Mouse (Mus musculus) bone marrow macrophage, adult 2 months (primary cell): Measurements from ENCODE around the gene Ptprm. TPM values are rescaled to one million over a fixed set of nuclear protein-coding genes. Genes with fewer than 3 reads are reported as not detected.

ENCODE experiments used
- H3K27ac ChIP-seq: 2 replicates; pipeline ENCODE4 v1.5.1; 2012; ENCODE audit warnings: low read depth, low read length; ENCODE audit not compliant: insufficient read depth
- H3K4me1 ChIP-seq: 2 replicates; pipeline ENCODE4 v1.6.1; 2012; ENCODE audit warnings: low read length; ENCODE audit not compliant: control insufficient read depth, insufficient read depth
- H3K4me3 ChIP-seq: 2 replicates; pipeline ENCODE4 v1.5.1; 2012; ENCODE audit warnings: mild to moderate bottlenecking, low read length, moderate library complexity; ENCODE audit not compliant: insufficient read depth
- CTCF ChIP-seq: IDR thresholded peaks from 2 replicates; pipeline ENCODE4 v1.5.1; 2012; ENCODE audit warnings: low read depth, mild to moderate bottlenecking, low read length, moderate library complexity
- POLR2A ChIP-seq: IDR thresholded peaks from 2 replicates; pipeline ENCODE4 v1.6.1; 2012; ENCODE audit warnings: mild to moderate bottlenecking, low read depth, low read length, borderline replicate concordance
- polyA plus RNA-seq: library from polyadenylated mRNA; stranded (reverse); fragments of >200 nt; gene quantifications from 2 replicates; pipeline ENCODE4 v1.2.4, GENCODE M21; 2012; ENCODE audit not compliant: missing spikeins, insufficient read depth, insufficient read length

Ptprm gene
- polyA plus RNA-seq, 1 experiment = 0.34 TPM

DNA sequence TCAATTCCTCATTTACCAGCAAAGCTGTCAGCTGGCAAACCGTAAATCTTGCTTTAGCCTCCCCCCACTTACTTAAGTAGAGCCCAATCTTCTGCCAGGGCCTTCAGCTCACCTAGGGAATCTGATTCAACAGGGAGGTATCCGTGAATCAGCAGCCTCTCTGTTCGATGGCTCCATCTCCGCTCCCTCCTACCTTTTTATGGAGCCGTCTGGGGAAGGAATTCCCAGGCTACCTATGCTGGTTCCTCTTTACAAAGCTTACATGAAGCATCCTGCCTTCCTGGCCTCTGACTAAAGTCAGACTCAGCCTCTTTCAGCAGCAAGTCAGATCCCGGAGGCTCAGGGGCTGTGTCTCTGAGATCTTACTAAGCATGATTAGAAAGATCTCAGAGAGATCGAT, 264.1 kb downstream of the Ptprm start:
- H3K4me3 ChIP-seq = no peak overlapping the region
- TF ChIP-seq POLR2A (no peak), CTCF (no peak)
- H3K4me1 ChIP-seq = no peaks in the 10 kb centered on the region

DNA sequence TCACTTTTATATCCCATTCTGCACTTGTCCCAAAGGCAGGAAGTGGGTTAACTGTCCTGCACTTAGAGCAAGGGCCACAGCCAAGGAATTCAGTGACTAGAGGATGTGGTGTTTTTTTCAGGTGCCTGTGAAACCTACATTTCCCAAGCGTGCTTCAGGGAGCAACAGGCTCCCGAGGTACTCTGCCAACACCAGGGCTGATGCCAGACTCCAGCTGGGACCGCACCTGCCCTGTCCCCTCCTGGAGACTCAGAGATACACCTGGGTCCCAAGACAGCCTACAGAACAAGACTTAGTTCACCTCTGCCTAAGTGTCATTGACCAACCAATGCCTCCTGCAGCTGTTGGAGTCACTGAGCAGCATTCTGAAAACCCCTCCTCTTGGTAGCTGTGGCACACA, 264.6 kb downstream of the Ptprm start:
- no peak for TF ChIP-seq CTCF
- no peak for TF ChIP-seq POLR2A
- Histone ChIP-seq H3K27ac (no peak overlapping the region), H3K4me1 (no peaks in the 10 kb centered on the region), H3K4me3 (no peak overlapping the region)

More for the DNA sequence above, 264.1 kb downstream of the Ptprm start:
- H3K27ac ChIP-seq = no peak overlapping the region

DNA sequence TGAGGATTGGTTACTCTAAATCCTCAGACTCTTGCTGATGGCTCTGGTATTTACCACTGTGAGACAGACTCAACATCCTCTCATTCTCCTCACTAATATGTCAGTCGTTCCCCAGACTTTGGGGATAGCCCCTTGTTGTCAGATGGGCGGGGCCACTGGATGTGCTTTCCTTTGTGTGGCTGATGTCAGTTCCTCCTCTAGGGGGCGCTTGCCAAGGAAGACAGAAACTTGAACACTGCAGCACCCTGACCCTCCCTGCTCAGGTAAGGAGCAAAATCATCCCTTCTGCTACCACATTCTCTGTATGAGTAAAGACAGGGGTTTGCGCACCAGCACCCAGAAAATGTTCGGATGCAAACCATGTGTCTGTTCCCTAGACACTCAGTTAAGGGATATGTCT, 266.7 kb downstream of the Ptprm start:
- TF ChIP-seq POLR2A (no peak), CTCF (no peak)
- H3K4me3 ChIP-seq = no peak overlapping the region
- no peaks in the 10 kb centered on the region for H3K4me1 ChIP-seq
- H3K27ac ChIP-seq = no peak overlapping the region

DNA sequence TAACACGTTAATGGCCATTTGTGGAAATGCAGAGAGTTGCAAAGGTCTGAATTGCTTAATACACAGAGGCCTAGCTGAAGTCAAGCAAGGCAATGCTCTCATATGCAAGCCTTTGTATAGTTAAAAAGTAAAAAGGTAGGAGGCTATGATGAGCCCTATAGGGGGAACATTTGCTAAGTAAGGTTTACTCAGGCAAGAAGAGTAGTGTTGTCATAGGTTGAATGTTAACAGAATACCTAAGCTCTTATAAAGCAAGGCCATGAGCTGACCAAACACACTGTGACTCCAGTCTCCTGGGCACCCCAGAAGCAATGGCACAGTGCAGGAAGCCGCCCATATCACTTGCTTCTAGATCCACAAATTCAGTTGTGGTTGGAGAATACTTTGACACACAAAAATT, 267.4 kb downstream of the Ptprm start:
- no peaks in the 10 kb centered on the region for H3K4me1 ChIP-seq
- no peak overlapping the region for H3K4me3 ChIP-seq
- no peak overlapping the region for H3K27ac ChIP-seq
- no peak for TF ChIP-seq POLR2A
- TF ChIP-seq CTCF = no peak

DNA sequence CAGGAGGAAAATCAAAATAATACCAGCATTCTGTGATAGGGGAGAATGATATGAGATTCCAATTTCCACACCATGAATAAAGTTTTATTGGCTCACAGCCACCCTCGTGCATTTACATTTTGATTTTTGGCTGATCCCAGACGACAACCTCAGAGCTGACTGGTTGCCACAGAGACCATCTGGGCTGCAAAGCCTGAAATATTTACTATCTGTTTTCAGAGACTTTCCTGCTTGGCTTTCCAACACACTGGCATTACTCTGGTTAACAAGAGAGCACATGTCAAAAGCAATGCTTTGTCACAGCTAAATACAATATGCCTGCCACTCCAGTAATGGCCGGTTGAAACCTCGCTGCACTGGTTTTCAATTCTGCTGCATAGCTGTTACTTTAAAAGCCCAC, 269.8 kb downstream of the Ptprm start:
- Histone ChIP-seq H3K4me1 (no peaks in the 10 kb centered on the region), H3K4me3 (no peak overlapping the region), H3K27ac (no peak overlapping the region)
- no peak for TF ChIP-seq CTCF
- no peak for TF ChIP-seq POLR2A

DNA sequence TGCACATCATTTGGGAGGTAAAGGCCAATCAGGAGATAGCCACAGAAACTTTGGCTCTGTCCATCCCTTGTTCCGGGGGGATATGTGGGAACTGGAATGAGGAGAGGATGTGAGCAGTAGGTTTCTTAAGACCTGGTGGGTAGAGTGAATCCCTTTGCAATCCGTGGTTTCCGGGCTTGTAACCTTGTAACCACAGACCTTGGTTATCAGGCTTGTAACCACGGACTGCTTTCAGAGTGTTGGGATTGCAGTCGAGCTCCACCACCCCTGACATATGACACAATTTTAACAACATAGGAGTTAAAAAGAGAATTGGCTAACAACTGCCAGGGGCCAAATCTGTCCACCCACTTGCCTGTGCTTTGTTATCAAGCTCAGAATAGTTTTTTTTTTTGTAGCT, 270.2 kb downstream of the Ptprm start:
- H3K27ac ChIP-seq = no peak overlapping the region
- no peak overlapping the region for H3K4me3 ChIP-seq
- TF ChIP-seq CTCF = no peak
- H3K4me1 ChIP-seq = no peaks in the 10 kb centered on the region

DNA sequence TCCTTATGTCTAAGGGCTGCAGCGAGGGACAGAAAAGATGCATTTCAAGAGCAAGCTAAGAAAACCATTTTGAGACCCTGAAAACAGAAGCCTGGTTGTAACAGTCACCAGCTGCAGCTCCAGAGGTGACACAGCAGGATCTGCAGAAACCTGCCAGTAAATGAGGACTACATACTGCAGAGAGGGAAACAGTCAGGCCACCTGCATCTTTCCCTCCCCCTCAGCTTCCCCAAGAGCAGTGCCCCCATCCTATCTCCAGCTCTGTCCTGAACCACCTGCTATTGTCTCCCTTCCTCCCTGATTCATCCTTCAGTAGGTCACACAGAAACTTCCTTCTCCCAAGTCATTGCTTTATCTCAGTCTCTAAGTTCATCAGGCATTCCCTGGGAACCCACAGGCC, 274.7 kb downstream of the Ptprm start:
- Histone ChIP-seq H3K4me3 (no peak overlapping the region), H3K27ac (no peak overlapping the region), H3K4me1 (no peaks in the 10 kb centered on the region)
- TF ChIP-seq CTCF (no peak), POLR2A (no peak)

DNA sequence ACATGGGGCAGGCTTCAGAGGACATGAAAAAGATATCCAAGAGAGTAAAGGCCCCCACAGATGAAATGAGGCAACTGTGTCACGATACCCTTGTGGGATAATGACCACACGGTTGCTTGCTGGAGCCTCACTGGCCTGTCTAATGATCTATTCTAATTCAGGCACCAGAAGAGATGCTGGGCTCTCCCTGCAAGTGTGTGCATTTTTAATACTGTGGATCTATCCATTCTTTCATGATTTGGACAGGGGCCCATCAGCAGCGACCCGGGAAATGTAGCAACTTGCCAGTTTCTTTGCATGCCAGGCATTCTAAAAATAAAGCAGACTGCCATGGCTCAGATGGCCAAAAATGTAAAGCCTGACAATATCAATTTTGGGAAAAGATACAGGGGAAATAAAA, 280.7 kb downstream of the Ptprm start:
- TF ChIP-seq CTCF (no peak), POLR2A (no peak)
- Histone ChIP-seq H3K4me1 (no peaks in the 10 kb centered on the region), H3K27ac (no peak overlapping the region), H3K4me3 (no peak overlapping the region)

DNA sequence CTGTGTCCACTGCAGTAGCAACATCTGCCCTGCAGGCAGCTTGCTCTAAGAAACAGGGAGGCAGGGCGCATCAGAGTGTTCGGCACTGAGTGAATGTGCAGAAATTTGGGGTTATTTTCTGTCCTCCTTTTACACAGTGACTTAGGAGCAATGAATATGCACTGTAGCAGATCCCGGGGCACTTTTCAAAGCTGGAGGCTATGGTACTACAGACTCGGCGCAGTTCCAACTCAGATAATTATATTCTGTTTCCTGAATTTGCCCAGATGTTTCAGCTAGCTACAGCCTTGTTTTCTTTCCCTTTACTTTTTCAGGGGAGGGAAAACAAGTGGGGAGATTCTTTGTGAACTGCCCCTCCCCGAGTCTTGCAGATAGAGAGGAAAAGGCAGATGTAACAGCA, 281.1 kb downstream of the Ptprm start:
- H3K27ac ChIP-seq = no peak overlapping the region
- no peak for TF ChIP-seq POLR2A
- TF ChIP-seq CTCF = no peak
- no peak overlapping the region for H3K4me3 ChIP-seq
- H3K4me1 ChIP-seq = no peaks in the 10 kb centered on the region

DNA sequence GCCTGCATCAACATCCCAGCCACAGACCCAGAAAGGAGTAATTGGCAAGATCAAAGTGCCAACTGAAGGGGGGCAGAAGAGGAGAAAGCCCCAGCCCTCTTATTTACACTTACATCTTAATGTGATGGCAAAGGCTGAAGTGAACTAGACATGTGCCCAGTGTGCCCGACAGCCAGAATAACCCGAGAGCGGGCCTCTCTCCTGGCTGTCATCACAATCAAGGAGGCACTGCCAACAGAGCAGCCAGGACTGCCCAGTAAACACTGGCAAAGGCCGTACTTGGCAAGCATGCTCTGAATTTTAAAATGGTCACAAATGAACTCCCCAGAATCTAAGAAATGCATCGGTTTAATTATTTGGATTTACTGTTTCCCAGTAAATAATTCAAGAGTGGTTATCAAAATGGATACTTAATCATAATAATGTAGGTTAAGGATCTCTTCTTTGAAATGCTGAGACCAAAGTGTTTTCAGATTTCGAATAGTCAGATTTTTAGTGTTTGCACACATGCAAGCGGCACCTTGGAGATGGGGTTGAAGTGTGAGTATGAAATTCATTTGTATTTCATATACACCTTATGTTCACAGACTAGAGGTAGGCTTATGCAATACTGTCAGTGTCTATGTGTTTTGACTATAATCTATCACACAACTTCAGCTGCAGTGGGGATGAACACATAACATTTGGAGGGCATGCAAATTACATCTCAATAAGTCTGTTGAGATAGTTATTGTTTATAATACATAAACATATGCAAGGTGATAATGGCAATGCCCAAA, 282.8 kb downstream of the Ptprm start:
- Histone ChIP-seq H3K27ac (no peak overlapping the region), H3K4me3 (no peak overlapping the region), H3K4me1 (no peaks in the 10 kb centered on the region)
- no peak for TF ChIP-seq POLR2A
- no peak for TF ChIP-seq CTCF
